In genomic region chr4:57064830-57065229, GRCm38 (mm10) we compare ENCODE assay signal across 9 mouse cellular contexts.
DNase-seq lines count a peak whose midpoint lies in the region; ATAC-seq lines count a peak whose summit lies in the region.
"Had no signal": no experiment of that assay in that cellular context is flagged by ENCODE, and none has a peak within 500 bp of the region (broad histone marks: within the 10 kb centered on the region; RNA-seq: fewer than 3 reads in every experiment).

No protein-coding gene starts in this region.

- no peak overlapping the region for H3K27ac ChIP-seq in kidney, embryonic 16.5 days (ENCODE audit: low read length)
- H3K27ac ChIP-seq in embryonic facial prominence, embryonic 11.5 days (replicated peaks; ENCODE audit: low read depth, low read length): no peak overlapping the region
- no peak overlapping the region for H3K27ac ChIP-seq in liver, embryonic 12.5 days

- no peak overlapping the region for H3K4me3 ChIP-seq in kidney, embryonic 16.5 days (ENCODE audit: low read length)
- no peak overlapping the region for H3K4me3 ChIP-seq in embryonic facial prominence, embryonic 11.5 days (ENCODE audit: low read depth, low read length)
- H3K4me3 ChIP-seq in liver, embryonic 12.5 days: no peak overlapping the region

- DNase-seq in kidney, adult 18-20 months: no peak
- DNase-seq in embryonic facial prominence, embryonic 11.5 days (ENCODE audit: low spot score): no peak
- peak; percentile 59 for DNase-seq in retina, postnatal 1 day
- no peak for DNase-seq in natural killer cell, adult 2 months (ENCODE audit: low spot score in 2 of 2)
- DNase-seq in gastrocnemius, postnatal 36 days: no peak
- DNase-seq in lung, postnatal 25 days (ENCODE audit: low spot score): no peak

- 0 out of 2 replicates have a peak, but pooled peaks have one; percentile 16 for ATAC-seq in kidney, embryonic 16.5 days (ENCODE audit: low FRiP score, low TSS enrichment)
- peak; percentile 54; the same call in 1 of the 2 replicates for ATAC-seq in embryonic facial prominence, embryonic 11.5 days (replicated peaks; ENCODE audit: insufficient number of reproducible peaks, low FRiP score, low TSS enrichment, low read depth)
- ATAC-seq in liver, embryonic 12.5 days: peak; percentile 52
- ATAC-seq: Patski had no signal

- 18% methylated on average over 2 of the region's 2 CpGs for WGBS in kidney, embryonic 16.5 days
- 5% methylated on average over 2 of the region's 2 CpGs for WGBS in embryonic facial prominence, embryonic 11.5 days
- 31% methylated on average over 2 of the region's 2 CpGs for WGBS in liver, embryonic 12.5 days (ENCODE audit: insufficient replicate concordance)

- intact Hi-C loops in gastrocnemius, postnatal 36 days (cut with DNase I): loop anchor here (2.0 to 10.0 kb wide), 3 partner anchors 78 to 240 kb away; partner anchors contain the start of genes Epb41l4b and Ptpn3

- no peak overlapping the region for H3K4me2 ChIP-seq in kidney, embryonic 16.5 days (replicated peaks; ENCODE audit: low read depth, low read length)
- H3K4me2 ChIP-seq in embryonic facial prominence, embryonic 11.5 days (ENCODE audit: low read depth, low read length): no peak overlapping the region
- H3K4me2 ChIP-seq in liver, embryonic 12.5 days: no peak overlapping the region

- H3K27me3 ChIP-seq in kidney, embryonic 16.5 days (ENCODE audit: insufficient read depth, low read length): no peaks in the 10 kb centered on the region
- H3K27me3 ChIP-seq in embryonic facial prominence, embryonic 11.5 days (ENCODE audit: control insufficient read depth, insufficient read depth, low read length): no peaks in the 10 kb centered on the region
- no peaks in the 10 kb centered on the region for H3K27me3 ChIP-seq in liver, embryonic 12.5 days (replicated peaks)
- H3K27me3 ChIP-seq: Patski had no signal

- H3K36me3 ChIP-seq in kidney, embryonic 16.5 days (ENCODE audit: insufficient read depth, low read length): no peaks in the 10 kb centered on the region
- H3K36me3 ChIP-seq in embryonic facial prominence, embryonic 11.5 days (replicated peaks; ENCODE audit: control insufficient read depth, insufficient read depth, low read depth, low read length): no peaks in the 10 kb centered on the region
- H3K36me3 ChIP-seq in liver, embryonic 12.5 days: no peaks in the 10 kb centered on the region

- H3K9ac ChIP-seq in kidney, embryonic 16.5 days (replicated peaks; ENCODE audit: low read length): no peak overlapping the region
- no peak overlapping the region for H3K9ac ChIP-seq in embryonic facial prominence, embryonic 11.5 days (replicated peaks; ENCODE audit: low read length)
- no peak overlapping the region for H3K9ac ChIP-seq in liver, embryonic 12.5 days

- H3K9me3 ChIP-seq in kidney, embryonic 16.5 days (ENCODE audit: low read length): no peaks in the 10 kb centered on the region
- no peaks in the 10 kb centered on the region for H3K9me3 ChIP-seq in embryonic facial prominence, embryonic 11.5 days (replicated peaks; ENCODE audit: control insufficient read depth, low read length)
- no peaks in the 10 kb centered on the region for H3K9me3 ChIP-seq in liver, embryonic 12.5 days (replicated peaks)

- peaks cover 7% of the 10 kb centered on the region for H3K4me1 ChIP-seq in kidney, embryonic 16.5 days (ENCODE audit: insufficient read depth, low read length)
- H3K4me1 ChIP-seq in embryonic facial prominence, embryonic 11.5 days (ENCODE audit: control insufficient read depth, insufficient read depth, low read length): no peaks in the 10 kb centered on the region
- H3K4me1 ChIP-seq in liver, embryonic 12.5 days: peaks cover 9% of the 10 kb centered on the region
